Mouse (Mus musculus): ENCODE data around the gene Filip1l. TPM values are rescaled to one million over a fixed set of nuclear protein-coding genes. Genes with fewer than 3 reads are reported as not detected.

Gene Filip1l
- total and polyA plus RNA-seq, 2 experiments from 2014 or later, result 1.3 to 1.7 TPM

GRCm38 (mm10) chr16:57397845-57398244, 45.0 kb downstream of the Filip1l start:
- TF ChIP-seq CTCF (IDR thresholded peaks at IDR 0.05; ENCODE audit: low read depth), result no peak
- ATAC-seq, result peak; percentile 32; the same call in 1 of the 2 replicates
- WGBS, result 70% methylated on average over 6 of the region's 6 CpGs

GRCm38 (mm10) chr16:57398387-57399214, 45.7 kb downstream of the Filip1l start:
- WGBS, result 54% methylated on average over 18 of the region's 18 CpGs
- peak; percentile 83 for TF ChIP-seq CTCF (IDR thresholded peaks at IDR 0.05; ENCODE audit: low read depth)

More at GRCm38 (mm10) chr16:57397845-57398244, 45.0 kb downstream of the Filip1l start:
- no peaks in the 10 kb centered on the region for H3K27me3 ChIP-seq (ENCODE audit: insufficient read depth, low read length)
- no peaks in the 10 kb centered on the region for H3K36me3 ChIP-seq (ENCODE audit: insufficient read depth)
- no peak overlapping the region for H3K9ac ChIP-seq
- H3K4me1 ChIP-seq (ENCODE audit: insufficient read depth), result no peaks in the 10 kb centered on the region
- H3K4me2 ChIP-seq (ENCODE audit: low read depth), result no peak overlapping the region
- no peak for DNase-seq
- no peak overlapping the region for H3K27ac ChIP-seq (ENCODE audit: low read depth, low read length)
- no peak overlapping the region for H3K4me3 ChIP-seq (ENCODE audit: low read depth, low read length)
- H3K9me3 ChIP-seq (ENCODE audit: low read length), result no peaks in the 10 kb centered on the region

GRCm38 (mm10) chr16:57399566-57399965, 46.7 kb downstream of the Filip1l start:
- Histone ChIP-seq H3K4me2 (ENCODE audit: low read depth) (no peak overlapping the region), H3K27me3 (ENCODE audit: insufficient read depth, low read length) (no peaks in the 10 kb centered on the region), H3K4me3 (ENCODE audit: low read depth, low read length) (no peak overlapping the region), H3K27ac (ENCODE audit: low read depth, low read length) (no peak overlapping the region), H3K4me1 (ENCODE audit: insufficient read depth) (no peaks in the 10 kb centered on the region), H3K9me3 (ENCODE audit: low read length) (no peaks in the 10 kb centered on the region), H3K36me3 (ENCODE audit: insufficient read depth) (no peaks in the 10 kb centered on the region), H3K9ac (no peak overlapping the region)
- ATAC-seq (no peak), DNase-seq (no peak)
- 87% methylated on average over 10 of the region's 10 CpGs for WGBS
- no peak for TF ChIP-seq CTCF (IDR thresholded peaks at IDR 0.05; ENCODE audit: low read depth)

More at GRCm38 (mm10) chr16:57398387-57399214, 45.7 kb downstream of the Filip1l start:
- Histone ChIP-seq H3K4me2 (ENCODE audit: low read depth) (no peak overlapping the region), H3K27ac (ENCODE audit: low read depth, low read length) (no peak overlapping the region), H3K9me3 (ENCODE audit: low read length) (no peaks in the 10 kb centered on the region), H3K4me3 (ENCODE audit: low read depth, low read length) (no peak overlapping the region), H3K36me3 (ENCODE audit: insufficient read depth) (no peaks in the 10 kb centered on the region), H3K9ac (no peak overlapping the region), H3K27me3 (ENCODE audit: insufficient read depth, low read length) (no peaks in the 10 kb centered on the region), H3K4me1 (ENCODE audit: insufficient read depth) (no peaks in the 10 kb centered on the region)
- ATAC-seq (peak; percentile 46; the same call in 1 of the 2 replicates), DNase-seq (peak; percentile 83)

GRCm38 (mm10) chr16:57401702-57402101, 48.8 kb downstream of the Filip1l start:
- Histone ChIP-seq H3K27me3 (ENCODE audit: insufficient read depth, low read length) (no peaks in the 10 kb centered on the region), H3K4me3 (ENCODE audit: low read depth, low read length) (no peak overlapping the region), H3K27ac (ENCODE audit: low read depth, low read length) (no peak overlapping the region), H3K36me3 (ENCODE audit: insufficient read depth) (no peaks in the 10 kb centered on the region), H3K4me1 (ENCODE audit: insufficient read depth) (no peaks in the 10 kb centered on the region), H3K4me2 (ENCODE audit: low read depth) (no peak overlapping the region), H3K9ac (no peak overlapping the region), H3K9me3 (ENCODE audit: low read length) (no peaks in the 10 kb centered on the region)
- ATAC-seq, result no peak
- no peak for DNase-seq
- WGBS, result 53% methylated on average over 6 of the region's 6 CpGs
- no peak for TF ChIP-seq CTCF (IDR thresholded peaks at IDR 0.05; ENCODE audit: low read depth)

GRCm38 (mm10) chr16:57402910-57403309, 50.0 kb downstream of the Filip1l start:
- ATAC-seq, result no peak
- H3K4me1 ChIP-seq (ENCODE audit: insufficient read depth), result no peaks in the 10 kb centered on the region
- no peak overlapping the region for H3K9ac ChIP-seq
- no peak for TF ChIP-seq CTCF (IDR thresholded peaks at IDR 0.05; ENCODE audit: low read depth)
- H3K9me3 ChIP-seq (ENCODE audit: low read length), result no peaks in the 10 kb centered on the region
- H3K27me3 ChIP-seq (ENCODE audit: insufficient read depth, low read length), result no peaks in the 10 kb centered on the region
- H3K4me2 ChIP-seq (ENCODE audit: low read depth), result no peak overlapping the region
- no peaks in the 10 kb centered on the region for H3K36me3 ChIP-seq (ENCODE audit: insufficient read depth)
- no peak for DNase-seq
- H3K4me3 ChIP-seq (ENCODE audit: low read depth, low read length), result no peak overlapping the region
- no peak overlapping the region for H3K27ac ChIP-seq (ENCODE audit: low read depth, low read length)
- WGBS, result 84% methylated on average over 4 of the region's 4 CpGs

- ATAC-seq, result no peak
- no peak overlapping the region for H3K9ac ChIP-seq
- H3K27me3 ChIP-seq (ENCODE audit: insufficient read depth, low read length), result no peaks in the 10 kb centered on the region
- whole genome bisulfite sequencing, result 80% methylated on average over 5 of the region's 5 CpGs
- no peak overlapping the region for H3K4me3 ChIP-seq (ENCODE audit: low read depth, low read length)
- TF ChIP-seq CTCF (IDR thresholded peaks at IDR 0.05; ENCODE audit: low read depth), result no peak
- no peaks in the 10 kb centered on the region for H3K4me1 ChIP-seq (ENCODE audit: insufficient read depth)
- no peak overlapping the region for H3K4me2 ChIP-seq (ENCODE audit: low read depth)
- H3K9me3 ChIP-seq (ENCODE audit: low read length), result no peaks in the 10 kb centered on the region
- no peak overlapping the region for H3K27ac ChIP-seq (ENCODE audit: low read depth, low read length)
- DNase-seq, result no peak
- no peaks in the 10 kb centered on the region for H3K36me3 ChIP-seq (ENCODE audit: insufficient read depth)
Measured at GRCm38 (mm10) chr16:57403825-57404224, 50.9 kb downstream of the Filip1l start.

- H3K4me1 ChIP-seq (ENCODE audit: insufficient read depth), result no peaks in the 10 kb centered on the region
- DNase-seq (no peak), ATAC-seq (no peak)
- H3K36me3 ChIP-seq (ENCODE audit: insufficient read depth), result no peaks in the 10 kb centered on the region
- no peak overlapping the region for H3K4me2 ChIP-seq (ENCODE audit: low read depth)
- H3K27ac ChIP-seq (ENCODE audit: low read depth, low read length), result no peak overlapping the region
- H3K27me3 ChIP-seq (ENCODE audit: insufficient read depth, low read length), result no peaks in the 10 kb centered on the region
- 60% methylated on average over 4 of the region's 4 CpGs for WGBS
- no peak overlapping the region for H3K4me3 ChIP-seq (ENCODE audit: low read depth, low read length)
- H3K9ac ChIP-seq, result no peak overlapping the region
- no peaks in the 10 kb centered on the region for H3K9me3 ChIP-seq (ENCODE audit: low read length)
- TF ChIP-seq CTCF (IDR thresholded peaks at IDR 0.05; ENCODE audit: low read depth), result no peak
Measured at GRCm38 (mm10) chr16:57412766-57413165, 59.9 kb downstream of the Filip1l start.
